Mouse (Mus musculus) embryonic facial prominence, embryonic 14.5 days (tissue): ENCODE results near the gene Klhl26. TPM values are rescaled to one million over a fixed set of nuclear protein-coding genes. Genes with fewer than 3 reads are reported as not detected.

ENCODE experiments used
- ATAC-seq: fragments of 200-750 bp; cut with Nextera tagmentation; 2 replicates; pipeline ENCODE4 v1.8.0; 2017; ENCODE audit warnings: low read depth, moderate number of reproducible peaks, moderate TSS enrichment
- DNase-seq: peaks from one replicate; pipeline ENCODE4 v3.0.0-alpha.2; 2015; ENCODE audit warnings: low spot score
- H3K27ac ChIP-seq: fragments of 300-500 bp; sonication (generic); replicated peaks from 2 replicates; pipeline ENCODE4 v1.5.1; 2014; ENCODE audit warnings: low read depth, mild to moderate bottlenecking, low read length, moderate library complexity
- H3K27me3 ChIP-seq: fragments of 300-500 bp; sonication (generic); replicated peaks from 2 replicates; pipeline ENCODE4 v1.6.1; 2014; ENCODE audit warnings: low read length; ENCODE audit not compliant: control insufficient read depth, insufficient read depth
- H3K36me3 ChIP-seq: fragments of 300-500 bp; sonication (generic); 2 replicates; pipeline ENCODE4 v1.6.1; 2014; ENCODE audit warnings: low read length, mixed read lengths; ENCODE audit not compliant: control insufficient read depth, insufficient read depth
- H3K4me1 ChIP-seq: fragments of 300-500 bp; sonication (generic); 2 replicates; pipeline ENCODE4 v1.6.1; 2014; ENCODE audit warnings: antibody characterized with exemption, low read length; ENCODE audit not compliant: control insufficient read depth, insufficient read depth
- H3K4me2 ChIP-seq: fragments of 300-500 bp; sonication (generic); 2 replicates; pipeline ENCODE4 v1.6.1; 2014; ENCODE audit warnings: low read depth, mild to moderate bottlenecking, low read length, moderate library complexity, mixed read lengths
- H3K4me3 ChIP-seq: fragments of 300-500 bp; sonication (generic); 2 replicates; pipeline ENCODE4 v1.5.1; 2014; ENCODE audit warnings: low read depth, mild to moderate bottlenecking, low read length
- H3K9ac ChIP-seq: fragments of 300-500 bp; sonication (generic); 2 replicates; pipeline ENCODE4 v1.6.1; 2014; ENCODE audit warnings: low read depth, mild to moderate bottlenecking, low read length, moderate library complexity, mixed read lengths
- H3K9me3 ChIP-seq: fragments of 300-500 bp; sonication (generic); 2 replicates; pipeline ENCODE4 v1.6.1; 2016; ENCODE audit warnings: low read length; ENCODE audit not compliant: control insufficient read depth
- WGBS: fragments of 180-500 bp; shearing (Covaris S2); extraction: QIAGEN DNeasy Blood & Tissue Kit; methylation state at CpG from one replicate; pipeline ENCODE4 v1.1.7; 2014; 5-methylcytosine and 5-hydroxymethylcytosine counted together
- polyA plus RNA-seq: library from polyadenylated mRNA; unstranded; fragments of >200 nt; fragmentation: Nextera tagmentation; extraction: Ambion mirVana; gene quantifications from 2 replicates; pipeline ENCODE4 v1.2.1, GENCODE M21; 2014

Klhl26 gene
- polyA plus RNA-seq, 1 experiment from 2014 or later = 18.7 TPM

DNA sequence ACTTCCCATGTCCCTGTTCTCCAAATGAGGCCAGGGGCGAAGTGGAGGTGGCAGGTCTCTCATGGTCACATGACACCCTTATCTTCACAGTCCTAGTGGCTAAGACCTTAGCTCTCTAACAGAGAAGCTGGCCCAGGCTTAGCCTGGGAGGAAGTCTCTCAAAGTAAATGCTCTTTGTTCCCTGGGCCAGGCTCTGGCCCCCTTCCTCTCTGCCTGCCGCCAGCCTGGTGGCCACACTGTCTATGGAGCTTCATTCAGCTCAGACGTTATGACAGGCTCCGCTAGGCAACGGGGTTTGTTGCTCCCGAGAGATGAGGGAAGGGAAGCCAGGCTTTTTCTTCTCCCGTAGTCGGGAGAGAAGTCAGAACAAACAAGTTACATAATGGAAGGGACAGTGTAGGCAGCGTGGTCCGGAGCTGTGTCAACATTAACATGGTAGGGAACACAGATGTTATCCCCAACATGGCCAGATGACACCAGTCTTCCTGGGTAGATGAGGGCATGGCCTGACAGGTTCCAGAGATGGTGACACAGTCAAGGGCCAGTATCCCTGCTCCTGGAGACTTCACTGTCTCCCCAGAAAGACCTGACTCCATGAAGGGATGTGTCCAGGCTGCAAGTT lies 7.4 kb downstream of the Klhl26 start:
- no peaks in the 10 kb centered on the region for H3K4me1 ChIP-seq
- ATAC-seq (no peak), DNase-seq (no peak)
- 0 out of 2 replicates have a peak, but pooled peaks cover 10% of the 10 kb centered on the region for H3K36me3 ChIP-seq
- no peak overlapping the region for H3K4me3 ChIP-seq
- no peak overlapping the region for H3K4me2 ChIP-seq
- H3K27me3 ChIP-seq = no peaks in the 10 kb centered on the region
- H3K9me3 ChIP-seq = no peaks in the 10 kb centered on the region
- H3K9ac ChIP-seq = no peak overlapping the region
- H3K27ac ChIP-seq = no peak overlapping the region
- 54% methylated on average over 10 of the region's 10 CpGs for WGBS

DNA sequence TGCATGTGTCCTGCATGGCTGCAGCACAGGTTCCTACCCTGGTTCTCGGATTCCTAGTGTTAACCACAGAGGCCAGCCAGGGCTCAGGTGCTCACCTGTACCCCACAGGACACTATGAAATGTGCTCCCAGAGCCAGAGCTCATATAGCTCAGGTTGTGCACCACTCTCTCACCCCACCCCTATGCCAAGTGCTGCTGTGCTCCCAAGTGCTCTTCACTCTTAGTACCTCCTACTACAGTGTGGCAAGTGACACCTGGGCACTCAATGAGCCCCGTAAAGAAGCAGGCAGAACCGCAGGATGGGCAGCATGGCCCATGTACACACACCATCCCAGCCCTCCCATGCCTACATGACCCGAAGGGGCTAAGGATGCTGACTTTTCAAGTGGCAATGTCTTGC lies 8.0 kb downstream of the Klhl26 start:
- Histone ChIP-seq H3K4me2 (no peak overlapping the region), H3K9ac (no peak overlapping the region), H3K9me3 (no peaks in the 10 kb centered on the region), H3K4me3 (no peak overlapping the region), H3K4me1 (no peaks in the 10 kb centered on the region), H3K27ac (no peak overlapping the region), H3K27me3 (no peaks in the 10 kb centered on the region), H3K36me3 (0 out of 2 replicates have a peak, but pooled peaks cover 10% of the 10 kb centered on the region)
- ATAC-seq (no peak), DNase-seq (no peak)
- 93% methylated on average over 4 of the region's 4 CpGs for WGBS

DNA sequence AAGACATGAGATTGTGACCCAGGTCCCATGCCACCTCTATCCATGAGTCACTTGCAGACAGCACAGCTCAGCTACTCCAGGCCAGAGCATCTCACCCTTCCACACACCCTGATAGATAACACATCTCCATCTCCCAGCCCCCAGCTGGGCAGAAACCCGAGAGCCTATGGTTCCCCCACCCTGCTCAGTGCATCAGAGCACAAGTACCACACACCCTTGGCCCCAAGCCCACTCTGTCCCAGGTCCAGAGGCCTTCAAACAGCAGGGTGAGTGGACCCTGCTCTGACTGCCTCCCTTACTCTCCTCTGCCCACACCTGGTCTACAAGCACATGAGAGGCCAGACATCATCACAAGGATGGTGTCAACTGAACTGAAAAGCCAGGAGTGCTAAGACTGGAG lies 8.9 kb downstream of the Klhl26 start:
- H3K27ac ChIP-seq = no peak overlapping the region
- no peak overlapping the region for H3K4me2 ChIP-seq
- H3K36me3 ChIP-seq = 0 out of 2 replicates have a peak, but pooled peaks cover 10% of the 10 kb centered on the region
- ATAC-seq (no peak), DNase-seq (no peak)
- H3K27me3 ChIP-seq = no peaks in the 10 kb centered on the region
- WGBS = 56% methylated on average over 1 of the region's 1 CpGs
- H3K9me3 ChIP-seq = no peaks in the 10 kb centered on the region
- no peaks in the 10 kb centered on the region for H3K4me1 ChIP-seq
- no peak overlapping the region for H3K9ac ChIP-seq
- H3K4me3 ChIP-seq = no peak overlapping the region

DNA sequence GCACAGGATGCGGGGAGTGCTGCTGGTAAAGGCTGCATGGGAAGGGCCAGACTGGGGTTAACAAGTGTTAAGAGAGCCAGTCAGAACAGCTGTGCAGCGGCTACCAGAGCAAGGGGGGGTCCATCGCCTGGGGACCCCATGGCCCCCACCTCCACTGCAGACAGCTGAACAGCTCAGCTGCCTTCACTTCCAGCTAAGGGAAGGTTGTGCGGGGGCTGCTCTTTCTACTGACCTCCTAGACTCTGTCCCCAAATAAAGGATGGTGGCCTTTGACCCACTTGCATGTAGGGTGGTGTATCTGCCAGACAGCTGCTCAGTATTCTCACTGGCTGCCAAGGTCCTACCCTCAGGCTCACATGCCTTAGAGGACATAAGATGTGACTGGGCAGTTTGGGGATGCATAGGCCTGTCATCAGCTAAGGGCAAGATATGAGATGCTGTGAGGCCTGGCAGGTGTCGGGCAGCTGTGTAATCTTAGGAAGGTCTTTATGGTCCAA lies 9.5 kb downstream of the Klhl26 start:
- Histone ChIP-seq H3K4me1 (no peaks in the 10 kb centered on the region), H3K4me3 (no peak overlapping the region), H3K9me3 (no peaks in the 10 kb centered on the region), H3K27me3 (no peaks in the 10 kb centered on the region), H3K27ac (no peak overlapping the region), H3K4me2 (no peak overlapping the region), H3K9ac (peak overlapping the region; percentile 20; the same call in 1 of the 2 replicates), H3K36me3 (0 out of 2 replicates have a peak, but pooled peaks cover 6% of the 10 kb centered on the region)
- ATAC-seq (peak; percentile 51), DNase-seq (no peak)
- WGBS = 62% methylated on average over 5 of the region's 5 CpGs

DNA sequence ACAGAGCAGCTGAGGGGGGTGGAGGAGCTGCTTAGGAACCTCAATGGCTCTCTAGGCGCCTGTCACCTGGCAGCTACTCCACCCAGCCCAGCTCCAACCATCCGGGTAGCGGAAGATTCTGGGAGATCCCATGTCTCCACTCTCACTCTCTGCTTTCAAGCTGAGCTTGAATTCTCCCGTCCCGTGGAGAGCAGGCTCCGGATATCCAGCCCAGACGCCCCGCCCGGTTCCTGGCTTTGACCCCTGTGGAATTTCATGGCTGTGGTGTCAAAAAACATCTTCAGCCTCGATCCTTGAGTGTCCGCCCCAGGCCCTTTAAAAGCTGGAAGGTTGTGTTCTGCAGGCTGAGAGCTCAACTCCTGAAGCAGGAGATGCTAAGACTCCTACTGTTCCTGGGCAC lies 10.0 kb downstream of the Klhl26 start:
- Histone ChIP-seq H3K9me3 (no peaks in the 10 kb centered on the region), H3K4me2 (no peak overlapping the region), H3K27ac (no peak overlapping the region), H3K4me1 (no peaks in the 10 kb centered on the region), H3K4me3 (no peak overlapping the region), H3K36me3 (0 out of 2 replicates have a peak, but pooled peaks cover 6% of the 10 kb centered on the region), H3K9ac (peak overlapping the region; percentile 20; the same call in 1 of the 2 replicates), H3K27me3 (no peaks in the 10 kb centered on the region)
- WGBS = 51% methylated on average over 11 of the region's 11 CpGs
- no peak for ATAC-seq
- no peak for DNase-seq

DNA sequence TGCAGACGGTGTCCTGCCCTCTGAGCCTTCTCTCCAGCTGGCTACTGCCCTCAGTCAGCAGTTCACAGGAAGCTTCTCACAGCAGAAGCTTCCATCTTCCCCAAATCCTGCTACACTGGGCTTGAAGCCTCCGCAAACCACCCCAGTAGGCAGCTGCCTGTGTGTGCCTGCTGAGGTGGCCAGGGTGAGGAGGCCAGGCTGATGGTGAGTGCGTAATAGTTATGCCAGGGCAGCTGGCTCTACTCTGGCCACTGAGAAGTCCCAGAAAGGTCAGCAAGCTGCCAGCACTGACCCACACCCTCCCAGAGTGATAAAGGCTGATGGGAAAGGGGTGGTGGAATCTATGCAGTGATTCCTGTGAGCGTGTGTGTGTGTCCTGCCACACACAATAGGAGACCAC lies 10.5 kb downstream of the Klhl26 start:
- 85% methylated on average over 4 of the region's 4 CpGs for WGBS
- no peaks in the 10 kb centered on the region for H3K27me3 ChIP-seq
- H3K9ac ChIP-seq = no peak overlapping the region
- no peaks in the 10 kb centered on the region for H3K4me1 ChIP-seq
- no peaks in the 10 kb centered on the region for H3K9me3 ChIP-seq
- no peak for DNase-seq
- no peak overlapping the region for H3K4me2 ChIP-seq
- no peak for ATAC-seq
- no peak overlapping the region for H3K4me3 ChIP-seq
- 0 out of 2 replicates have a peak, but pooled peaks cover 6% of the 10 kb centered on the region for H3K36me3 ChIP-seq
- H3K27ac ChIP-seq = no peak overlapping the region

DNA sequence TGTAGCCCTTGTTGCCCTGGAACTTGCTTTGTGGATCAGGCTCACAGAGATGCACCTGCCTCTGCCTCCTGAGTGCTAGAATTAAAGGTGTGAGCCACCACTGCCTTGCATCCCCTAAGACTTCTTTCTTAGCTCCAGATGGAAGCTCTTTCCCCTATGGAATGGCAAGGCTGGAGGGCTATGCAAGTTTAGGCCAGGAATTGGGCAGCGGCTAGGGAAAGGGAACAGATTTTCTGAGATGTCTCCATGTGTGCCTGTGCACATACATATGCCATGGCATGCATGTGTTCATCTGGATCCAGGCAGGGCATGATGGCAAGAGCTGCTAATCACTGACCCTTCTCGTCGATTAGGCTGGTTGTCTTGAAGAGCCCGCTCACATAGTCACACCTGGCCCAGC lies 11.1 kb downstream of the Klhl26 start:
- no peak for ATAC-seq
- Histone ChIP-seq H3K4me1 (no peaks in the 10 kb centered on the region), H3K9ac (no peak overlapping the region), H3K36me3 (0 out of 2 replicates have a peak, but pooled peaks cover 6% of the 10 kb centered on the region), H3K4me3 (no peak overlapping the region), H3K27ac (no peak overlapping the region), H3K27me3 (no peaks in the 10 kb centered on the region), H3K9me3 (no peaks in the 10 kb centered on the region), H3K4me2 (no peak overlapping the region)
- DNase-seq = no peak
- 96% methylated on average over 4 of the region's 4 CpGs for WGBS

DNA sequence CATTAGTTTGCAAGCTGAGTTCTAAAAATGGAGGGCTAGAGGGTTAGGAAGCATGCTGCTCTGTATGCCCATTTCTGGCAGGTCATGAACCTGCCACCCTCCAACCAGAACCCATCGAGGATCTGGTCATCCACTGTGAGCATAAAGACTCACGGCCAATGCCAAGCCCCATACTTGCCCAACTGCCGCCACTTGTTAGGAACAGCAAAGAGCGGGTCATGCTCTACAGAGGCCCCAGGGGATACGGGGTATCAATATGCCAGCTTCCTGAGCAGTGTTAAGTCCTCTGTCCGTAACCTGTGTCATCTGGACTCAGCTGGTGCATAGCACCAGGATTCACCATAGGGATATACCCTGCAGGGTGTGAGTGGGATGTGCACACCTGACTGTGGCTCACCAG lies 12.6 kb downstream of the Klhl26 start:
- no peak overlapping the region for H3K27ac ChIP-seq
- no peaks in the 10 kb centered on the region for H3K27me3 ChIP-seq
- H3K9ac ChIP-seq = no peak overlapping the region
- H3K4me1 ChIP-seq = no peaks in the 10 kb centered on the region
- no peak for DNase-seq
- H3K9me3 ChIP-seq = no peaks in the 10 kb centered on the region
- H3K4me2 ChIP-seq = no peak overlapping the region
- 91% methylated on average over 6 of the region's 6 CpGs for whole genome bisulfite sequencing
- H3K4me3 ChIP-seq = no peak overlapping the region
- H3K36me3 ChIP-seq = peaks cover 5% of the 10 kb centered on the region
- no peak for ATAC-seq

DNA sequence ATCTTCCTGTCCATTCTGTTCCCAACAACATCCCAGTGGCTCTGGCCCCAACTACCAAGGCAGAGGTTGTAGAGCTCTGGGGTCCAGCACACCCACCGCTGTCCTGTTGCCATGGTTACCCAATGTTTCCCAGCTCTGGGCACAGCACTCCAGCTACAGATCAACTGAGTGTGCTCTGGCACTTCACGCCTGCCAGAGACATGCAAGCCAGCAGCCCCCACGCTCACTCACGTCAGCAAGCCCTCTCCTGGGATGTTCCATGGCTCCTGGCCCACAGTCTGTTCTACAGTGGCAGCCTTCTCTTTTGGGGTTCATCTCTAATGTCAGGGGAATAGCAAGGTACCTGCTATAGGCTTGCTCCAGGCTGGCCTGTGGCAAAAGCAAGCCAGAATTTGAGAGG lies 13.5 kb downstream of the Klhl26 start:
- Histone ChIP-seq H3K27ac (no peak overlapping the region), H3K4me2 (no peak overlapping the region), H3K9me3 (no peaks in the 10 kb centered on the region), H3K4me1 (no peaks in the 10 kb centered on the region), H3K4me3 (no peak overlapping the region), H3K27me3 (no peaks in the 10 kb centered on the region), H3K36me3 (peaks cover 7% of the 10 kb centered on the region), H3K9ac (no peak overlapping the region)
- DNase-seq (no peak), ATAC-seq (no peak)
- whole genome bisulfite sequencing = 72% methylated on average over 4 of the region's 4 CpGs
